Mouse (Mus musculus): ENCODE data around the gene Trappc3.

GRCm38 (mm10) chr4:126273753-126274152 lies 11.6 kb downstream of the Trappc3 start:
- TF ChIP-seq POLR2AphosphoS2 (IDR thresholded peaks at IDR 0.05; ENCODE audit: low read length) (no peak), ELF1 (IDR thresholded peaks at IDR 0.05; ENCODE audit: low read depth, low read length) (no peak), SIN3A (IDR thresholded peaks at IDR 0.05; ENCODE audit: low read length) (no peak), POLR2A (IDR thresholded peaks at IDR 0.05; ENCODE audit: control insufficient read depth in 1 of 2, insufficient read depth in 1 of 2, low read depth in 1 of 2, low read length in 2 of 2, poor library complexity in 1 of 2) (no peak), GABPA (IDR thresholded peaks at IDR 0.05; ENCODE audit: low read depth, low read length) (no peak), EP300 (IDR thresholded peaks at IDR 0.05; ENCODE audit: low read depth in 1 of 2, low read length in 2 of 2) (no peak), CTCF (IDR thresholded peaks at IDR 0.05 in 2 of 3, conservative IDR thresholded peaks at IDR 0.05 in 1 of 3; ENCODE audit: control insufficient read depth in 1 of 3, insufficient read depth in 1 of 3, low read depth in 2 of 3, low read length in 3 of 3, poor library complexity in 1 of 3, severe bottlenecking in 1 of 3) (no peak)
